Mouse (Mus musculus): Measurements from ENCODE around the gene Vsig1.
A peak's percentile ranks its signal among the peaks of the same experiment; 100 is the strongest.

The Vsig1 gene

DNA sequence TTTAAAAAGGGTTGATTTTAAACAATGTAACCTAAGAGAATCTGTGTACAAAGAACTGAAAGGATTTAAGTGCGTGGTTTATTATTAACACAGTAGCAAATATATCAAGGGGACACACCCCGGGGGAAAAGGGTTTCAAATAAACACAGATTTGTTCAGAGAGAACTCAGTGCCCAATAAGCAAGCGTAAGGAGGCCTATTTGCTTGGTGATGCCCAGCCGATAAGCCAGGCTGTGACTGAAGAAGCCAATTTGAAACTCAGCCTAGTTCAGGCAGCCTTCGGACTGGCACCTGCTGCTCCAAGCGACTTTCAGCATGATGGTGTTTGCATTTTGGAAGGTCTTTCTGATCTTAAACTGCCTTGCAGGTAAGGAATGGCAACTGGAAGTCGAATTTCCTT lies at the start of gene Vsig1:
Gene Vsig1 (plus strand): TSS at position 249 of the 400 bp plus-strand sequence.
- no peak for DNase-seq (ENCODE audit: low spot score in 2 of 2)

DNA sequence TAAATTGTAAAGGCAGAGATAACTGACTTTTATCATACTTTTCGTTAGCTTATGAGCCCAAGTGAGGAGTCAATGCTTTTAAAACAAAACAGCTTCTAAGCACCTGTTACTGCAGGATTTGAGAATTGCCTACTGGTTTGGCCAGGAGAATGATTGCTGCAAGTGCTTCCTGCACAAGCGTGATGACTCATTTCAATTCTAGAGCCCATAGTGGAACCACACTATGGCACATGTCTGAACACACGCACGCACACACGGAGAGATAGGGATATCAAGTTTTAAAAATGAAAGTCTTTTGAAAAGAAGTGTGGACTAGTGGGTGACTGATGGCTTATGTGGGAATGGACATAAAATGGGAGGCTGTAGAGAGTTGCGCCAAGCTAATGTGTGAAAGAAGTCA lies 44.6 kb upstream of the Vsig1 start:
- DNase-seq (ENCODE audit: low spot score in 2 of 2): no peak

DNA sequence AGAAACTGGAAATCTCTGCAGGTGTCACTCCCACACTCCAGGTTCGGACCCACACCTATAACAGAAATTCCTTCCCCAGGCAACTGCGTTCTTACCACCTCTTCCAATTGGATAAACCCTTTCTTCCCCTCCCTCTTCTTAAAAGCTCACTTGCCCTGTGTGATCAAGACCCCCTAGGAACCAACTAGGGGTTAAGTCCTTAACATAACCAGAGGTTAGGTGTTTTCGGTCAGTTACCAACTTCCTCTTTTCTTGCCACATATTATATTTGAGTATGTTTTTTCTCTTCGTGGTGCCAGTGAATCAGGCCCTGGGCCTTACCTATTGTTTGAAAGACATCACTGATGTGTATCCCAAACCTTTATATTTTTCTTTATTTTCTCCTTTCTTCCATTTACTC lies 44.0 kb upstream of the Vsig1 start:
- DNase-seq (ENCODE audit: low spot score in 2 of 2): no peak

DNA sequence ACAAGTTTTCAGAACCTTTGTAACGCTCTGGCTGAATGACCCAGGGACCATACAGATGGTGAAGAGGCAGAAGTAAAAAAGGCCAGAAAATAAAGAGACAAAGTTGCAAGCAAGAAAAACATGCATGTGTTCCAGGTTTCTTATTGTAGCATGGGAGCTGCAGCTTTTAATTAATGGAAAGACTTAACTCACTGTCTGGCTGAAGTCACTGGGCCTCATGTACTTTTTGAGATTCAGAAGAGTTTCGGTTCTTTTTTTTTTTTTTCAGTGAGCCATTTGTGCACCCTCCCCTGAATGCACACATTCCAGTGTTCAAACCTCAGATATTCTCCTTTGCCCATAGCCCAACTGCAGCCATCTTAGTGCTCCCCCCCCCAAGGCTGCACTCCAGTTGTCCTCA lies 20.2 kb upstream of the Vsig1 start:
- DNase-seq (ENCODE audit: low spot score in 2 of 2): no peak

DNA sequence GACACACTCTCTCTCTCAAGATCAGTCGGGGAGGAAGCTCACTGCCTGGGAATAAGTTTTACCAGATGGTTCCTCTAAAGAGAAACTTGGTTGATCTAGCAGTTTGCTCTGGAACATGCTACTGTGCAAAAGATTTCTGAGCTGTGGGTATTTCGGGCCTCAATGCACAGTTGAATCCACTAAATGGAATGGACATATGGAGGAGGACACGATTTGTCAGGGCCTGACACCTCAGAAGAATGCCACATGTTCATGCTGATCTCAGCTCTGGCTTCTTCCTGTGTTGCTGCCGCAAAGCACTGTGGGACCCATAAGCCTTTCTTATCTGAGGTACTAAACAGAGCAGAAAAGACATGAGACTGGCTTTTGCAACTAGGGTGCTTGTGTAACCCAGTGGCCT lies 15.6 kb upstream of the Vsig1 start:
- DNase-seq (ENCODE audit: low spot score in 2 of 2): peak; percentile 4 to 13

DNA sequence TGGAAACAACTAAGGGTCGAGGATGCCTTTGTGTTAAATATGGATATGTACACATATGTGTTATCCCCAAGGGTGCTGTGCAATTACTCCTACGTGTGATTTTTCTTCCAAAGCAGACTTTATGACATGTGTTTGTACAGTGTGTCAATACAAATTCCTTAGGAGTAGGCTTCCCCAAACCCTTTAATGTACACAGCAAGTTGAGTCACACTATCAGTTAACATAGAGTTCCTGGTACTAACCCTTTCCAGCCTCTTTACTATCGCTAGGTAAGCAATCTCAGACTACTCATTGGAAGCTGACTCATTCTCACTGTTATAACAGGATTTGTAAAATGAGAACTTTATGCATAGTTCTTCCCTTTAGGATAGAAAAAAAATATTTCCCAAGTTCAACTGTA lies 3.9 kb upstream of the Vsig1 start:
- DNase-seq (ENCODE audit: low spot score in 2 of 2): no peak

DNA sequence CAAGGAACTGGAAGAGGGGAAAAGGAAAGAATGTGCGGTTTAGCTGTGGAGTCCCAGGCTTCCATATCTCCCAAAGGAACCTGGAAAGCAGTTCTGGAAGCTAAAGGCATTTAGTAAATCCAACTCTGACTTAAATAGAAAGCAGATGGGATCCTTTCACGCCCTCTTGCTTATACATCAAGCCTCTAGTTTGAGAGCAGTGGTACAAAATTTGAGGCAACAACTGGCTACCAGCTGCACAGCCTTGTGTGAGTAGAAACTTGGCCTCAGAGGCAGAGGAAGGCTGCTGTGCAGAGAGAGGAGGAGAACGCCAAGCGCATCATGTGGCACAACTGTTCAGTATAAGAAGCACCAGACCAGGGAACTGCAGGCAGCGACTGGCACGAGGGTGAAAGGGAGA lies 13.9 kb downstream of the Vsig1 start:
- DNase-seq (ENCODE audit: low spot score in 2 of 2): no peak

DNA sequence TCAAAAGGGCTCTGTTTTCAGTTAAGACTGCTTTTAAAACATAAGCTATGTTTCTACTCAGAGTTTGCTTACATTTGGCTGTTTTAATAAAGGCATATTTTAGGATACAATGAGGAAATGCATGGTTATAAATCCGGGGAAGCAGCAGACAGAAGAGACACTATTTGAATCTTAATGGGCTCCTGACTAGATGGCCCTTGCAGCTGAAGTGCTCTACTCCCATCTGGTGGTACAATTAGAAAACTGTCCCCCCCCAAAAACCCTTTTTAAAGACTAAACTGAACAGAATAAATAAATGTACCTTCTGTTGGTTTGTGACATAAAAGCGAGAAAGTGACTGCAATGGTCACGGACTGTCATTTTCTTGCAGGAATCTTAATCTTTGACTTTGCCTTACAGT lies 24.7 kb downstream of the Vsig1 start:
- DNase-seq (ENCODE audit: low spot score in 2 of 2): peak in 1 of 2 experiments; percentile 1

DNA sequence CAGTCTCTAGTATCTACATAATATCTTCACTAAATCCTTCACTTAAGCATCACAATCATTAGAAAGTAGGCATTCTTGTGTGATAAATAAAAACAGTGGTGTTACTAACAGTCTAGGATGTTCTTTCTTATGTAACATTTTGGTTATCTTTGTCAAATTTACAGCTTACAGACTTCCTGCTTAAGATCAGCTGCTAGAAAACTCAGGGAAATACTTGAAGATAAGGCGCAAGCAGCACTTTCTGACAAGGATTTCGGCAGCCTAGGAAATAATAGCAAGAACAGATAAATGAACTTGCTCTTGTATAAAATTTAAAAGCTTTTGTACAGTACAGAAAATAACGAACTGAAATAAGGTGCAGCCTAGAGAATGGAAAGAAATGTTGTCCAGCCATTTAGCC lies 25.9 kb downstream of the Vsig1 start:
- no peak for DNase-seq (ENCODE audit: low spot score in 2 of 2)

DNA sequence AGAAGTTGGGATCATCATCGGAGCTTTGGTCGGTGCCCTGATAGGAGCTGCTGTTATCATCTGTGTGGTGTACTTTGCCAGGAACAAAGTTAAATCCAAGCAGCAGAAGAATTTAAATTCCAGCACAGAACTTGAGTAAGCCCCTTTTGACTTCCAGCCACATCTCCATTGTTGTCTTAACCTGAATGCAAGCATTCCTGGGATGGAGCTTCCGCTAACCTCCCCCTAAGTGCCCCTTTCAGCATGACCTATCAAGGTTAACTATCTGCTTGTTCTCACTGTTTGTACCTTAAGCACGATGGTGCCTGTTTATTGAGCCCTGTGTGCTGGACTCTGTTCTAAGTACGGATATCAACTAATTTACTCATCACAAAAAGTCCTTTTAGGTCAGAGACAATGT lies 28.9 kb downstream of the Vsig1 start:
- DNase-seq (ENCODE audit: low spot score in 2 of 2): no peak

DNA sequence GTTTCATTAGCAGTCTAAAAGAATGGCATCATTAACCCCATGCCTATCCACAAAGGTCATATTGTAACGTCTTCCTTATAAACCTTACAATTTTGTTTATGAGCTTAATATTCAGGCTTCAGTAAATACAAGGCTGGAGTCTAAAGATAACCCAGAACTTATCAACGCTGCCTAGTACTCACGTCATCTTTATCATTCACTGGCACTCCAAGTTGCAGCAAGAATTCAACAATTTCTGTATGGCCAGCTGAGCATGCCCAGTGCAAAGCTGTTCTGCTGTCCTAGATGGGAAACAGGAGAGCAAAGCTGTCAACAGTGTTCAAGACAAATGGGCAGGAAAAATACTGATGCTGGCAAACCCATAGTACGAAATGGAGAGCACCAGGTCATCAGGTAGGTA lies 46.2 kb downstream of the Vsig1 start:
- DNase-seq (ENCODE audit: low spot score in 2 of 2): no peak

DNA sequence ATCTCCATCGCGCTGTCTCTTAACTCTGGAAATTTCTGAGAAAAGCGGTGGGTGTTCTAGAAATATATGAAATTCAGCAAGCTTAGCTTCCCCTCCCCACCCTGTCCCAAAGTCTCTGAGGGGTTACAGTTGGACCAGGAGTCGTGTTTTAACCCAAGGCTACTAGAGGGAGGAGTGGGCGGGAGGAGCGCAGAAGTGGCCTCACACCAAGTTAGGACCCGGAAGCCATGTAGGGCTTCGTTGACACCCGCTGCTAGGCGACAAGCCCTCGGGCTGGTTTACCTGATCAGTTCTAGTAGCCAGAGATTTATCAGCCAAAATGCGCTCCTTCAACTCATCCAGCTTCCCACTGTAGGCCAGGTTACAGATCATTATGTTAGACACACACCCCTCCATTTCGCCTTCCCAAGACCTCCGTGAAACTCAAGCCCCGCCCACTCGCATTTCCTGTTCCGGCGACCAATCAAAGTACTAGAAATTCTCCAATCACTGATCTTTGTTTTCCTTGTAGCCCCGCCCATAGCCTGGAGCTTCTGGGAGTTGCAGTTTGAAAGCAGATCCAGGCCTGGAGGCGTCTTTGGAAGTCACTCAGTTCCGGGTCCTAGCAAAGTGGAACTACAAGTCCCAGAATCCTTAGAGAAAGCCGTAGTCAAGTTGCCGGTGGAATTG lies 49.0 kb downstream of the Vsig1 start, which contains the start of the genes Psmd10 and Atg4a:
Gene Psmd10 (minus strand): TSS at position 457 of the 669 bp plus-strand sequence.
Gene Atg4a (plus strand): TSS at position 636 of the 669 bp plus-strand sequence.
- peak; percentile 86 to 93 for DNase-seq (ENCODE audit: low spot score in 2 of 2)

DNA sequence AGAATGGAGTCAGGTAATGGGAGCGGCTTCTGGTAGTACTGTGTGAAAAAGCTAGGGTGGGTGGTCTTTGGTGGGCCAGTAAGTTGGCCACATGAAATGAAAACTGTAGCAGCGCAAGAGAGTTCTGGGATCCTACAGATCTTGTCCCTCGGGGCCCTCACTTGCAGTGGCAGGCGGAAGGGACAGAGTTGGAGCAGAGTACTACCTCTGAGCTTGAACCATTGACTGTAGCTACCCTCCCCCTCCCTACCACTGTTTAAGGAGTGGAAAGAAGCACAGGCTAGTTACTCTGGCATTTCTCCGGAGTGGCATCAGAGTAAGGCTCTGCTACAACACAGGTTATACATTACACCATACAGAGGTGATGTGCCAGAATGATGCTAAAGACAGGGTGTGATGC lies 49.6 kb downstream of the Vsig1 start:
- DNase-seq (ENCODE audit: low spot score in 2 of 2): no peak

DNA sequence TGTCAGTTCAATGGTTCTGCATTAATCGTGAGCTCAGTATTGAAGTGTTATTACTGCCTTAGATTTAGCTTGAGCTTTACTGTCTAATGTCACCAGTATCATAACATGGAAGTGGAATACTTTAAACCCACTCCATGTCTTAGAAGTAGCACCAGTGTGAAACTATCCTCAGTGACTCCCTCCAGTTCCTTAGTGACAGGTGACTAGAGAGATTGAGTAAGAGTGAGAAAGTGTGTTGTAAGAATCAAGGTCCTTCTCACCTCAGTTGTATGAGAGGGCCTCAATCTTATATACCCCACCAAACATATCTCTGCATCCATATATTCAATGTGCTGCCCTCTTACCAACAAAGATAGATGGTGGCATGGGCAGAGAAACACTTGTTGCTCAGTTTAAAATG lies 71.5 kb downstream of the Vsig1 start:
- DNase-seq (ENCODE audit: low spot score in 2 of 2): no peak

DNA sequence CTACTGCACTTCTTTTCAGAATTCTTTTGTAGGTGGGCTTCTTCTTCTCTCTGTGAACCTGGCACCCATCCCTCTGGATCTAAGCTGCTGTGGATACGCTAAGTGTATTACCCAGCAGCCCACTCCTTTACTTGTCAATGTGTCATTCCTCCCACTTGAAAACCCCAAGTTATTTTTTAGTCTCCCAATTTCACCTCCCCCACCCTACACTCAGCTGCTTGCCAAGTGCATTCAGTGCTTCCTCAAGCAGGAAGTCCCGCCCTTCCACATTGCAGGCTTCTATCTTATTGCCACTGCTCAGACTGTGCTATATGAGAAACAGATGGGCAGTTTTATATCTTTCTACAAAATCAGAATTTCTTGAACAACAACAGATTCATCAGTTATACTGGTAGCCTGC lies 72.1 kb downstream of the Vsig1 start:
- DNase-seq (ENCODE audit: low spot score in 2 of 2): peak; percentile 10 to 37

DNA sequence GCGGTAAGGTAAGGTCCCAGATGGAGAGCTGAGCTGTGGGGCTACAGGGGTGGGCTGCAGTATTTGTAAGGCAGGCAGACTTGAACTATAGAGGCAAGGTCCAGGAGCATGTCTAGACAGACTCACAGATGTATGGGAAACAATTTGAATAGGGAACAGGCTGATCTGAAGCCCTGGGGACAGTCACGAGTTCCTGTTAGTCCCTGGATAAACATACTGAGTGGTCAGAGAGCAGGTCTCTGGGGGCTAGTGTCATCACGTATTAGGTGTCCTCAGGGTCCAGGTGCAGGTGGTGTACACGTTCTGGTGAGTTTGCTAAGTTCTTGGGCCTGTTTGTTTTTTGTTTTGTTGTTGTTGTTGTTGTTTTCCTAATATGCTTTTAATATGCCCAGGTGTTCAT lies 72.8 kb downstream of the Vsig1 start:
- DNase-seq (ENCODE audit: low spot score in 2 of 2): no peak

DNA sequence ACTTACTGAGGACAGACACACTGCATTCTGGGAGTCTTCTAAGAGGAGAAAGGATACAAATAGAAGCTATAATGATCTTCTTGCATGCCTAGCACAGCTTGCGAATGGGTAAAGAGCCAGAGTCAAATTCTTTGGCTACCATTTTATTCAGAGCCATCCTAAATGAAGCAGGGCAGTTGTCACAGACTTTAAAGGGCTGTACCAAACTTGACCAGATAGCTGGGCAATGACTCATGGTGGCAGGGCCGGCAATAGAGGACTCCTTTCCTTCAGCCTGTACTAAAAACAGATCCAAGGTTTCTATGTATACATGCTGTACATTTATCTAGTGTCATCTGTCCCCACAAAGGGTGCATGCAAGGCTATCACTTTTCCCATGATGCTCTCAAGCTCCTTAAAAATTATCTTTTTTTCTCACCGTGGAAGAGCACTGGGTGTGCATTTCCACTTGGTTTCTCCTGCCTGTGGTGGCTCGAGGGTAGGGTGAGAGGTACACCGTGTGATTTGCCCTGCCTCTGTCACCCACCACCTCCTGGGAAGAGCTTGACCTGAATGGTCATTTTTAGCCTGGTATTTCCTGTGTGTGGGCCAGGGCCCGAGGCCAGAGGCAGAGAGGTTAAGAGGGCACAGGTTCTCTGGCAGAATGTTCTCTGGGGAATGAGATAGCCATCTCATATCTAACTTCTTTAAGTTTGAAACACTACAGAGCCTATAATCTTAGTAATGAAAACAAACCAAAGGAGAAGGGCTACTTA lies 76.0 kb downstream of the Vsig1 start:
- no peak for DNase-seq (ENCODE audit: low spot score in 2 of 2)

DNA sequence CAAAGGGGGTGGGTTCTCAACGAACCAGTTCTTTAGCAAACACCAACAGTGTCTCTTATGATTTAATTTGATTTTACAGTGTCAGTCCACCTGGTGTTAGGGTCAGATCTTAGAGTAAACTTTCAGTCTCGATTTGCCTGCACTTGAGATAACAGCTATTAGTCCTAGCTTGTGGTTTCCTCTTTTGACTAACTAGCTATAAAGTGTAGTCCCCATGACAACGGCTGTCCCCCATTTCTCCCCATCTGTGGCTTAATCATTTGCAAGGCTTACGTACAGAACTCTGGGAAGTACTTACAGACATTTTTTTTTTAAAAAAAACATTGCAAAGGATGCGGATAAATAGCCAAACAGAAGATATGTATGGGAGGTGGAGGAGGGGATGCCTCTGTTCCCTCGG lies 77.4 kb downstream of the Vsig1 start:
- DNase-seq (ENCODE audit: low spot score in 2 of 2): no peak

DNA sequence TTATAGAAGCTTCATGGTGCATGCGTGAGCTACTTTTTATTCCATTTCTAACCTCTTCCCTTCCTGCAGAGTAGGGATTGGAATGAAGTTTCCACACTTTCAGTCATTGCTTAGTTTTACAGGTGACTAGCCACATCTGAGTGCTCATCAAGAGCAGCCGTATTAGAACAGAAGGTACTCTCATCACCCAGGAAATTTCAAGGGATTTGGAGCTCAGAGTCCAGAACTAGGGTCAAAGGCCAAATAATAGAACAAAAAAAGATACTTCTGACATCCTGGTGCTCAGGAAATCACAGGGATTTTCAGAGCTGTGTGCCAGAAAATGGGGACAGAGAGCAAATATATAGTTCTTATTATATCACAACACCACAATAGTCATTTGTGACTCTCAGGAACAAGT lies 77.8 kb downstream of the Vsig1 start:
- DNase-seq (ENCODE audit: low spot score in 2 of 2): no peak
